Mouse (Mus musculus): Measurements from ENCODE around the gene Lamtor1.

- TF ChIP-seq GATA1 (IDR thresholded peaks at IDR 0.05; ENCODE audit: borderline replicate concordance, low read length) (no peak), CTCF (IDR thresholded peaks at IDR 0.05; ENCODE audit: low read depth, low read length) (no peak), POLR2AphosphoS5 (IDR thresholded peaks at IDR 0.05; ENCODE audit: insufficient replicate concordance, low read depth, low read length) (no peak), TAL1 (conservative IDR thresholded peaks at IDR 0.05; ENCODE audit: low read depth, low read length) (no peak), GATA2 (IDR thresholded peaks at IDR 0.05; ENCODE audit: borderline replicate concordance, low read depth, low read length) (no peak)
Measured at GRCm38 (mm10) chr7:101875978-101876377, 29.7 kb upstream of the Lamtor1 start.

Measured in G1E (cell line).